Mouse (Mus musculus): ENCODE results near the gene Zfp449. TPM values are rescaled to one million over a fixed set of nuclear protein-coding genes. Genes with fewer than 3 reads are reported as not detected.
"Not testable (repeated sequence)": the region's sequence is repeated elsewhere in the genome, so short reads cannot be mapped to it uniquely, and the experiment has no call there.

Gene Zfp449
- polyA plus RNA-seq (2015; fragmentation: Nextera tagmentation; extraction: Ambion mirVana): 5.3 and 5.7 TPM in 2 replicates

GRCm38 (mm10) chrX:56346176-56346931, at the start of gene Zfp449:
Gene Zfp449 (plus strand): TSS chrX:56346400.
- peak within 1 kb of the TSS; percentile 55 for H3K4me2 ChIP-seq
- 18% methylated on average over 36 of the region's 39 CpGs for WGBS
- H3K27me3 ChIP-seq (replicated peaks): no peaks in the 10 kb centered on the region
- no peaks in the 10 kb centered on the region for H3K36me3 ChIP-seq
- H3K27ac ChIP-seq (replicated peaks): peak within 1 kb of the TSS; percentile 60; the same call in 1 of the 2 replicates
- peak; percentile 98 for ATAC-seq (ENCODE audit: low FRiP score)
- no peaks in the 10 kb centered on the region for H3K9me3 ChIP-seq (replicated peaks)
- H3K4me3 ChIP-seq (replicated peaks): peak within 1 kb of the TSS; percentile 56
- peaks cover 3% of the 10 kb centered on the region; the same call in 1 of the 2 replicates for H3K4me1 ChIP-seq
- H3K9ac ChIP-seq (replicated peaks): peak within 1 kb of the TSS; percentile 62

- ATAC-seq (ENCODE audit: low FRiP score): no peak
- H3K4me1 ChIP-seq: no peaks in the 10 kb centered on the region
- no peak overlapping the region for H3K4me3 ChIP-seq (replicated peaks)
- H3K9ac ChIP-seq (replicated peaks): no peak overlapping the region
- WGBS: 86% methylated on average over 5 of the region's 5 CpGs
- H3K36me3 ChIP-seq: no peaks in the 10 kb centered on the region
- no peaks in the 10 kb centered on the region for H3K27me3 ChIP-seq (replicated peaks)
- H3K27ac ChIP-seq (replicated peaks): no peak overlapping the region
- H3K9me3 ChIP-seq (replicated peaks): no peaks in the 10 kb centered on the region
- no peak overlapping the region for H3K4me2 ChIP-seq
These were observed 38.6 kb upstream of the Zfp449 start for GRCm38 (mm10) chrX:56307597-56307996.

- ATAC-seq (ENCODE audit: low FRiP score): no peak
- no peak overlapping the region for H3K9ac ChIP-seq (replicated peaks)
- no peaks in the 10 kb centered on the region for H3K4me1 ChIP-seq
- no peak overlapping the region for H3K4me3 ChIP-seq (replicated peaks)
- no peaks in the 10 kb centered on the region for H3K27me3 ChIP-seq (replicated peaks)
- H3K4me2 ChIP-seq: no peak overlapping the region
- H3K9me3 ChIP-seq (replicated peaks): 0 out of 2 replicates have a peak, but pooled peaks cover 4% of the 10 kb centered on the region
- H3K27ac ChIP-seq (replicated peaks): no peak overlapping the region
- no peaks in the 10 kb centered on the region for H3K36me3 ChIP-seq
- WGBS: 76% methylated on average over 1 of the region's 1 CpGs
These were observed 33.4 kb upstream of the Zfp449 start for GRCm38 (mm10) chrX:56312813-56313212.

- no peak overlapping the region for H3K4me2 ChIP-seq
- no peak overlapping the region for H3K27ac ChIP-seq (replicated peaks)
- no peak for ATAC-seq (ENCODE audit: low FRiP score)
- H3K27me3 ChIP-seq (replicated peaks): no peaks in the 10 kb centered on the region
- 0 out of 2 replicates have a peak, but pooled peaks cover 4% of the 10 kb centered on the region for H3K9me3 ChIP-seq (replicated peaks)
- H3K4me3 ChIP-seq (replicated peaks): no peak overlapping the region
- WGBS: 85% methylated on average over 5 of the region's 5 CpGs
- no peaks in the 10 kb centered on the region for H3K36me3 ChIP-seq
- no peak overlapping the region for H3K9ac ChIP-seq (replicated peaks)
- H3K4me1 ChIP-seq: no peaks in the 10 kb centered on the region
These were observed 24.1 kb upstream of the Zfp449 start for GRCm38 (mm10) chrX:56322096-56322495.

- Histone ChIP-seq H3K4me2 (no peak overlapping the region), H3K27ac (replicated peaks) (no peak overlapping the region), H3K4me3 (replicated peaks) (no peak overlapping the region), H3K9ac (replicated peaks) (no peak overlapping the region), H3K27me3 (replicated peaks) (no peaks in the 10 kb centered on the region), H3K9me3 (replicated peaks) (0 out of 2 replicates have a peak, but pooled peaks cover under 1% of the 10 kb centered on the region), H3K36me3 (no peaks in the 10 kb centered on the region), H3K4me1 (no peaks in the 10 kb centered on the region)
- no peak for ATAC-seq (ENCODE audit: low FRiP score)
- WGBS: 84% methylated on average over 2 of the region's 2 CpGs
These were observed 23.5 kb upstream of the Zfp449 start for GRCm38 (mm10) chrX:56322731-56323130.

- Histone ChIP-seq H3K27ac (replicated peaks) (no peak overlapping the region), H3K9me3 (replicated peaks) (no peaks in the 10 kb centered on the region), H3K9ac (replicated peaks) (no peak overlapping the region), H3K36me3 (no peaks in the 10 kb centered on the region), H3K4me2 (no peak overlapping the region), H3K4me3 (replicated peaks) (no peak overlapping the region), H3K4me1 (no peaks in the 10 kb centered on the region), H3K27me3 (replicated peaks) (no peaks in the 10 kb centered on the region)
- no peak for ATAC-seq (ENCODE audit: low FRiP score)
- WGBS: 71% methylated on average over 3 of the region's 3 CpGs
These were observed 14.2 kb upstream of the Zfp449 start for GRCm38 (mm10) chrX:56332046-56332445.

GRCm38 (mm10) chrX:56340305-56340704, 5.9 kb upstream of the Zfp449 start:
- no peaks in the 10 kb centered on the region for H3K4me1 ChIP-seq
- H3K36me3 ChIP-seq: no peaks in the 10 kb centered on the region
- no peak overlapping the region for H3K4me3 ChIP-seq (replicated peaks)
- H3K27ac ChIP-seq (replicated peaks): no peak overlapping the region
- no peaks in the 10 kb centered on the region for H3K27me3 ChIP-seq (replicated peaks)
- H3K9me3 ChIP-seq (replicated peaks): no peaks in the 10 kb centered on the region
- H3K4me2 ChIP-seq: no peak overlapping the region
- no peak; the same call in 1 of the 2 replicates for ATAC-seq (ENCODE audit: low FRiP score)
- H3K9ac ChIP-seq (replicated peaks): no peak overlapping the region

GRCm38 (mm10) chrX:56342921-56343320, 3.3 kb upstream of the Zfp449 start:
- H3K4me2 ChIP-seq: no peak overlapping the region

GRCm38 (mm10) chrX:56346932-56347253, 693 bp downstream of the Zfp449 start:
- Histone ChIP-seq H3K27me3 (replicated peaks) (no peaks in the 10 kb centered on the region), H3K4me1 (peaks cover 3% of the 10 kb centered on the region; the same call in 1 of the 2 replicates), H3K9ac (replicated peaks) (peak overlapping the region; percentile 62), H3K36me3 (no peaks in the 10 kb centered on the region), H3K4me2 (peak overlapping the region; percentile 55), H3K27ac (replicated peaks) (no peak overlapping the region), H3K4me3 (replicated peaks) (peak overlapping the region; percentile 56), H3K9me3 (replicated peaks) (no peaks in the 10 kb centered on the region)
- peak; percentile 64 for ATAC-seq (ENCODE audit: low FRiP score)
- WGBS: 32% methylated on average over 8 of the region's 8 CpGs

More at GRCm38 (mm10) chrX:56342921-56343320, 3.3 kb upstream of the Zfp449 start:
- no peak overlapping the region for H3K4me3 ChIP-seq (replicated peaks)
- no peaks in the 10 kb centered on the region for H3K27me3 ChIP-seq (replicated peaks)
- peaks cover 3% of the 10 kb centered on the region; the same call in 1 of the 2 replicates for H3K4me1 ChIP-seq
- WGBS: 82% methylated on average over 3 of the region's 3 CpGs
- H3K9me3 ChIP-seq (replicated peaks): no peaks in the 10 kb centered on the region
- no peaks in the 10 kb centered on the region for H3K36me3 ChIP-seq
- ATAC-seq (ENCODE audit: low FRiP score): no peak
- H3K9ac ChIP-seq (replicated peaks): no peak overlapping the region
- H3K27ac ChIP-seq (replicated peaks): no peak overlapping the region

- 19% methylated on average over 48 of the region's 56 CpGs for WGBS
These were observed 28.4 kb downstream of the Zfp449 start, which contains the start of gene Smim10l2a for GRCm38 (mm10) chrX:56374431-56375128. Gene Smim10l2a (plus strand): TSS chrX:56374586.

GRCm38 (mm10) chrX:56380852-56381251, 34.7 kb downstream of the Zfp449 start:
- H3K27me3 ChIP-seq (replicated peaks): no peaks in the 10 kb centered on the region
- no peaks in the 10 kb centered on the region for H3K9me3 ChIP-seq (replicated peaks)
- H3K27ac ChIP-seq (replicated peaks): no peak overlapping the region
- H3K36me3 ChIP-seq: no peaks in the 10 kb centered on the region
- no peak overlapping the region for H3K4me2 ChIP-seq
- no peak for ATAC-seq (ENCODE audit: low FRiP score)
- no peaks in the 10 kb centered on the region for H3K4me1 ChIP-seq
- H3K9ac ChIP-seq (replicated peaks): no peak overlapping the region
- WGBS: 92% methylated on average over 2 of the region's 2 CpGs
- no peak overlapping the region for H3K4me3 ChIP-seq (replicated peaks)

More at GRCm38 (mm10) chrX:56374431-56375128, 28.4 kb downstream of the Zfp449 start, which contains the start of gene Smim10l2a:
- H3K9me3 ChIP-seq (replicated peaks); H3K36me3 ChIP-seq; H3K27me3 ChIP-seq (replicated peaks); H3K4me1 ChIP-seq: not testable (repeated sequence)
- Histone ChIP-seq H3K9ac (replicated peaks) (peak within 1 kb of the TSS; percentile 48), H3K4me3 (replicated peaks) (peak within 1 kb of the TSS; percentile 48), H3K27ac (replicated peaks) (peak within 1 kb of the TSS; percentile 76), H3K4me2 (peak within 1 kb of the TSS; percentile 59)
- peak; percentile 94 for ATAC-seq (ENCODE audit: low FRiP score)

- Histone ChIP-seq H3K4me2 (no peak overlapping the region), H3K4me1 (no peaks in the 10 kb centered on the region), H3K9me3 (replicated peaks) (no peaks in the 10 kb centered on the region), H3K27ac (replicated peaks) (no peak overlapping the region), H3K36me3 (no peaks in the 10 kb centered on the region), H3K4me3 (replicated peaks) (no peak overlapping the region), H3K9ac (replicated peaks) (no peak overlapping the region), H3K27me3 (replicated peaks) (no peaks in the 10 kb centered on the region)
- WGBS: 83% methylated on average over 2 of the region's 2 CpGs
- no peak for ATAC-seq (ENCODE audit: low FRiP score)
These were observed 37.9 kb downstream of the Zfp449 start for GRCm38 (mm10) chrX:56384142-56384541.
